Mouse (Mus musculus) embryonic facial prominence, embryonic 15.5 days (tissue): Measurements from ENCODE around the gene Has3. TPM values are rescaled to one million over a fixed set of nuclear protein-coding genes. Genes with fewer than 3 reads are reported as not detected.
"Not testable (repeated sequence)": the region's sequence is repeated elsewhere in the genome, so short reads cannot be mapped to it uniquely, and the experiment has no call there.

Source experiments
- ATAC-seq: fragments of 200-750 bp; cut with Nextera tagmentation; 2 replicates; pipeline ENCODE4 v1.8.0; 2017; ENCODE audit warnings: low read depth, moderate TSS enrichment; ENCODE audit not compliant: insufficient number of reproducible peaks, low FRiP score, low TSS enrichment
- H3K27ac ChIP-seq: fragments of 300-500 bp; sonication (generic); replicated peaks from 2 replicates; pipeline ENCODE4 v1.5.1; 2015; ENCODE audit warnings: mild to moderate bottlenecking, inconsistent platforms
- H3K27me3 ChIP-seq: fragments of 300-500 bp; sonication (generic); 2 replicates; pipeline ENCODE4 v1.6.1; 2015; ENCODE audit warnings: inconsistent platforms
- H3K36me3 ChIP-seq: fragments of 300-500 bp; sonication (generic); 2 replicates; pipeline ENCODE4 v1.6.1; 2015; ENCODE audit warnings: mild to moderate bottlenecking, inconsistent platforms
- H3K4me1 ChIP-seq: fragments of 300-500 bp; sonication (generic); 2 replicates; pipeline ENCODE4 v1.6.1; 2015; ENCODE audit warnings: inconsistent platforms
- H3K4me2 ChIP-seq: fragments of 300-500 bp; sonication (generic); replicated peaks from 2 replicates; pipeline ENCODE4 v1.6.1; 2015; ENCODE audit warnings: mild to moderate bottlenecking, inconsistent platforms
- H3K4me3 ChIP-seq: fragments of 300-500 bp; sonication (generic); replicated peaks from 2 replicates; pipeline ENCODE4 v1.5.1; 2015; ENCODE audit warnings: mild to moderate bottlenecking, inconsistent platforms
- H3K9ac ChIP-seq: fragments of 300-500 bp; sonication (generic); 2 replicates; pipeline ENCODE4 v1.6.1; 2015; ENCODE audit warnings: inconsistent platforms
- H3K9me3 ChIP-seq: fragments of 300-500 bp; sonication (generic); replicated peaks from 2 replicates; pipeline ENCODE4 v1.6.1; 2016; ENCODE audit warnings: inconsistent platforms
- WGBS: fragments of 180-500 bp; shearing (Covaris S2); methylation state at CpG from one replicate; pipeline ENCODE4 v1.1.7; 2015; 5-methylcytosine and 5-hydroxymethylcytosine counted together
- polyA plus RNA-seq: library from polyadenylated mRNA; unstranded; fragments of >200 nt; fragmentation: Nextera tagmentation; extraction: Ambion mirVana; gene quantifications from 2 replicates; pipeline ENCODE4 v1.2.1, GENCODE M21; 2015

Gene Has3
- polyA plus RNA-seq, 1 experiment from 2014 or later: 1.3 TPM

DNA sequence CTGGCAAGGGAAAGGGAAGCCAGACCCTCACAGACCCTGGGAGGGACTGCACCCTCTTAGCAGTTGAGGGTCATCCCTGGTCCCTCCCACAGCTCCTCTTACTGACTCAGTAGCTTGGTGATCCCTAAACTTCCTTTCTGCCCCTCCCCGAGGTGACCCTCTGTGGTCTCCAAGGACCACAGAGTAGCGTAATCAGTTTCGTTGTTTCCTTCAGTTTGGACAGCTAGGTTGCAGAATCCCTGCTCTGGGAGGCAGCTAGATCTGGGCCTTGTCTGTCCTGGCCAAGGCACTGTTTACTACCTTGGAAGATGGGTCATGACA, 14.8 kb upstream of the Has3 start:
- H3K9me3 ChIP-seq: no peaks in the 10 kb centered on the region
- 86% methylated on average over 3 of the region's 3 CpGs for WGBS
- H3K27me3 ChIP-seq: no peaks in the 10 kb centered on the region
- H3K9ac ChIP-seq: no peak overlapping the region
- no peak overlapping the region for H3K4me3 ChIP-seq
- ATAC-seq: no peak
- H3K27ac ChIP-seq: no peak overlapping the region
- H3K4me2 ChIP-seq: no peak overlapping the region
- H3K36me3 ChIP-seq: no peaks in the 10 kb centered on the region
- peaks cover 10% of the 10 kb centered on the region; the same call in 1 of the 2 replicates for H3K4me1 ChIP-seq

DNA sequence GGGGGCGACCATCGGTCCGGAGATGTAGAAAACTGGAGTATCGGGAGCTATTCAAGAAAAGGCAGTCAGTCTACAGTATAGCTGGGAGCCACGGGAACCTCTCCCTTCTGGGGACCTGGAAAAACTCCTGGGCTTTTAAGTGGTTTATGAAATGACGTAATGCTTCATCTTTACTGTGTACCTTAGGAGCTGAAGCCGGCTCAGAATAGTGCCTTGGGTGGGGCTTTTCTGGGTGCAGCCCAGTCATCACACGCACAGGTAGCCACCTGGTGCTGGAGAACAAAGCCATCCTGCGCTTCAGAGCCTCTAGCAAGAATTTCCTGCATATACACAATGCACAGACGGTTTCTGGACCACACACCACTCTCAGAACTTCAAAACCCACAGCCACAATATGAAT, 7.2 kb upstream of the Has3 start:
- no peaks in the 10 kb centered on the region for H3K36me3 ChIP-seq
- no peaks in the 10 kb centered on the region for H3K9me3 ChIP-seq
- no peak for ATAC-seq
- H3K4me3 ChIP-seq: no peak overlapping the region
- 68% methylated on average over 10 of the region's 10 CpGs for WGBS
- H3K9ac ChIP-seq: no peak overlapping the region
- H3K4me1 ChIP-seq: no peaks in the 10 kb centered on the region
- no peak overlapping the region; the same call in 1 of the 2 replicates for H3K27ac ChIP-seq
- H3K27me3 ChIP-seq: no peaks in the 10 kb centered on the region
- H3K4me2 ChIP-seq: no peak overlapping the region

DNA sequence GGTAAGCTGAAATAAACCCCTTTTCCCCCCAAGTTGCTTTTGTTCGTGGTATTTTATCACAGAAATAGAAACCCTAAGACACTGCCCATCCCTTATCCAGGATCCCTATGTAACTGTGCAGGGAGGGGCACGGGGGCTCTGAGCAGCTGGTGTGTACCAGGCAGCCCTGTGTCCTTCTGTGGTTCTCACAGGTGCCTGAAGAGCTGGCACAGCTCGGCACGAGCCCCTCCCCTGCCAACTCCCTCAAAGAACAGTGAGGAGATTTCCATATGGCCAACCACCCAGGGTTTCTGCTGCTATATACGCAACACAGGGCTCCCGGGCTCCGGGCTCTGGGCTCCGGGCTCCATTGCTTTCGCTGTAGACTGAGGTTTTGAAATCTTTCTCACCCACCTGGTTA, 4.7 kb upstream of the Has3 start:
- no peak for ATAC-seq
- Histone ChIP-seq H3K9ac (no peak overlapping the region), H3K27ac (no peak overlapping the region), H3K9me3 (no peaks in the 10 kb centered on the region), H3K4me2 (no peak overlapping the region), H3K4me1 (peaks cover 6% of the 10 kb centered on the region), H3K36me3 (no peaks in the 10 kb centered on the region), H3K27me3 (peaks cover 5% of the 10 kb centered on the region; the same call in 1 of the 2 replicates), H3K4me3 (no peak overlapping the region)
- 71% methylated on average over 9 of the region's 9 CpGs for WGBS

DNA sequence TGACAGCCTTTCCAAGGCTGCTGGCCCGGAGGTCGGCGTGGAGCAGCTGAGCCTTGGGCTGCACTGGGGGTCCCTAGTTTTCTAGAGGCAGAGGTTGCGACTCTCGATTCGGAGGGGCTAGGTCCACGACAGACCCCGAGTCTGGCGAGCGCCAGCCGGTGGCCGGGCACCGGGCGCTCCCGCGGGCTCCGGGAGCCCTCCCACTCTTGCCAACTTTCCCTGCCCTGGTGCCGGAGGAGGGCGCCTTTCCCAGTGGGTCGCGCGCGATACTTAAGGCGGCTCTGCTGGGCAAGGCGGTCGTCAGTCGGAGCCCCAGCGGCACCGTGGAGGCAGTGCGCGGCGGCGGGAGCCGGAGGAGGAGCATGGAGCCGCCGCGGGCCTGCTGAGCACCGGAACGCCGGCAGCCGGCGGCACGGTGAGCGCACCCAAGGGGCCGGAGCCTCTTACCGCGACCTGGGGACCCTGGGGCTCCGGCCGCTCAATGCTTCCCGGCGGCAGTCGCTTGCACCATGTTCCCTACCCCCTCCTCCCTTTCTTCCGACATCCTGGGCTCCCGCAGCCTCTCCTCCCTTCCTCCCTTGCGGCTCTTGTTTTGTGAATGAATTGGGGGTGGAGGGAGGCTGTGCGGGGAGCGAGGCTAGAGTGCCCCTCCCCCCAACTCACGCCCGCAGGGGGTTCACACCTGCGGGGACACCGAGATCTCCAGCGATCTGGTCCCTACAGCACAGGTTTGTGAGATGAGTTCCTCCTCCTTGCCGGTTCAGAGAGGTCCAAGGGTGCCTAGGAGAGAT, 690 bp downstream of the Has3 start:
- Histone ChIP-seq H3K4me1 (peaks cover 37% of the 10 kb centered on the region), H3K4me2 (peak overlapping the region; percentile 98), H3K9ac (peak overlapping the region; percentile 31), H3K36me3 (peaks cover 12% of the 10 kb centered on the region; the same call in 1 of the 2 replicates), H3K27ac (0 out of 2 replicates have a peak overlapping the region, but pooled peaks have one; percentile 7), H3K4me3 (peak overlapping the region; percentile 61), H3K9me3 (no peaks in the 10 kb centered on the region), H3K27me3 (peaks cover 27% of the 10 kb centered on the region)
- WGBS: under 1% methylated on average over 57 of the region's 63 CpGs
- peak; percentile 36; the same call in 1 of the 2 replicates for ATAC-seq

DNA sequence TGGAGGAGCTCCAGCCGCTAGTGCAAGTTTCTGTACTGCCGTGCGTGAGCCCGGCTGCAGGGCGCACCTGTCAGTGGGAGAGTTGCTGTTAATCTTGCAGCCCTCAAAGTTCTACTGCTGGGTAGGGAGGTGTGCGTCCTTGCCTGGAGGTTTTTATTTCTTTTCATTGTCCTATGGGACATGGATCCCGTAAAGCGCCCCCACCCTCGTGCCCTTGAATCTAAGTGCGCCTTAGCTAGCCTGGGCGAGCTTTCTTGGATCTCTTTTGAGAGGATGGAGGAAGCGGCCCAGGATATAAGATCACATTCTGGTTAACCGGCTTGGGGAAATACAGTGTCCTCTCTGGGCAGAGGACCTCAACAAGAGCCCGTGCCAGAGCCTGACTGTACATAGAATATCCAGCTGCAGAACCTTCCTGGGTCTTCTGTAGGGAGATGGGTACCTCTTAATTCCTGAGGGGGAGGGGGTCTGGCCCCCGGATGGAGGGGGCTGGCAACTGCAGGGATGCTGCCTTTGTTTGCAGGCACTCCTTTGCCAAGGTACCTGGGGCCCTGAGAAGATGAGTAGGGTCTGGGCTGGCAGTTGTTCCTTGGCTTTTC, 1.4 kb downstream of the Has3 start:
- peaks cover 27% of the 10 kb centered on the region for H3K27me3 ChIP-seq
- no peaks in the 10 kb centered on the region for H3K9me3 ChIP-seq
- whole genome bisulfite sequencing: under 1% methylated on average over 15 of the region's 15 CpGs
- H3K36me3 ChIP-seq: peaks cover 12% of the 10 kb centered on the region
- ATAC-seq: 0 out of 2 replicates have a peak, but pooled peaks have one; percentile 11
- H3K4me1 ChIP-seq: peaks cover 37% of the 10 kb centered on the region
- H3K9ac ChIP-seq: peak overlapping the region; percentile 31
- peak overlapping the region; percentile 98 for H3K4me2 ChIP-seq
- H3K27ac ChIP-seq: 0 out of 2 replicates have a peak overlapping the region, but pooled peaks have one; percentile 7
- peak overlapping the region; percentile 61 for H3K4me3 ChIP-seq

DNA sequence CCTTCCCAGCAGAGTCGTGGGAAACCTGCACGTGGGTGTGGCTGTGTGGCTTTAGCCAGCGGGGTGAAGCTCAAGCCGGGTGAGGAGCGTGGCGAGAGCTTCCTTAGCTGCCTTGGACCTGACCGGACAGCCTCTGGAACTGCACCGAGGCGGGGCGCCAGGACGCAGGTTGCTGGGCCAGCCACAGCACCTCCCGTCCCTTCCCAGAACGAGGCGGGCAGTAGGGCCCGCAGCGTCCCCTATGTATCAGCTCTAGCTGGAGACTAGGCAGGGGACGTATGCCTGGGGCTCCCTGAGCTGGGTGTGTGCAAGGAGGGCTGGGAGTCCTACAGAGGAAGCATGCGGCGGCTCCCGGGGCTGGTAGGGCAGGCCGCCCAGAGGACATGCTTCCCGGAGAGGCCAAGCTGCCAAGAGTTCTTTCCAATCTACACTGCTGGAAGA, 1.9 kb downstream of the Has3 start:
- H3K27ac ChIP-seq: 0 out of 2 replicates have a peak overlapping the region, but pooled peaks have one; percentile 7
- peak overlapping the region; percentile 98 for H3K4me2 ChIP-seq
- H3K9me3 ChIP-seq: no peaks in the 10 kb centered on the region
- peak overlapping the region; percentile 61 for H3K4me3 ChIP-seq
- H3K4me1 ChIP-seq: peaks cover 37% of the 10 kb centered on the region
- H3K27me3 ChIP-seq: peaks cover 27% of the 10 kb centered on the region
- H3K9ac ChIP-seq: peak overlapping the region; percentile 15
- H3K36me3 ChIP-seq: peaks cover 18% of the 10 kb centered on the region
- under 1% methylated on average over 22 of the region's 22 CpGs for WGBS
- peak; percentile 41 for ATAC-seq

DNA sequence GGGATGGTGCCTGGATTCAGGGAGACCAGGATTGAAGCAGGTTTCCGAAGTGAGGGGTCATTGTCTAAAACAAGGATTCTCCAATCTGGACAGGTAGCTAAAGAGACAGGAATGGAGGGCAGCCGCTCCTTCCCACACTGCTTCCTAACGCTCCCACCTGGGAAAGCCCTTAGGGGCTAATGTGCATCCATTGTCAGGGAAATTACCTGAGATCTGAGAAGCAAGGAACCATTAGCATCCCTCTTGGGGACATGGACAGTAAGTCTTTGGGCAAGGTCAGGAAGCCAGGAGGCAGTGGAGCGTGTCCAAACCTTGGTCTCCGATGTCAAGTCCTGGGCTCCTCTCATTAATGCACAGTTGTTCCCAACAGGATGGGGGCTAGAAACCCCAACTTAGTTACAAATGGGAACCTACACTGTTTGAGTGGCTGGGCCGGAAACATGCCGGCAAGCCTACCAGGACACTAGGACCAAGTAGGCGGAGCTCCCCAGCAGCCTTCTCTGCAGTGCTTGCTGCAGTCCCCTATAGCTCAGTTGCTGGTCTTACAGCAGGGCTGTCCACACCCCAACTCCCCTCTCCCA, 2.5 kb downstream of the Has3 start:
- Histone ChIP-seq H3K27ac (no peak overlapping the region), H3K4me2 (peak overlapping the region; percentile 98), H3K4me1 (peaks cover 37% of the 10 kb centered on the region), H3K4me3 (peak overlapping the region; percentile 61), H3K9me3 (no peaks in the 10 kb centered on the region), H3K9ac (no peak overlapping the region), H3K27me3 (peaks cover 27% of the 10 kb centered on the region), H3K36me3 (peaks cover 22% of the 10 kb centered on the region)
- 6% methylated on average over 8 of the region's 8 CpGs for WGBS
- ATAC-seq: no peak

DNA sequence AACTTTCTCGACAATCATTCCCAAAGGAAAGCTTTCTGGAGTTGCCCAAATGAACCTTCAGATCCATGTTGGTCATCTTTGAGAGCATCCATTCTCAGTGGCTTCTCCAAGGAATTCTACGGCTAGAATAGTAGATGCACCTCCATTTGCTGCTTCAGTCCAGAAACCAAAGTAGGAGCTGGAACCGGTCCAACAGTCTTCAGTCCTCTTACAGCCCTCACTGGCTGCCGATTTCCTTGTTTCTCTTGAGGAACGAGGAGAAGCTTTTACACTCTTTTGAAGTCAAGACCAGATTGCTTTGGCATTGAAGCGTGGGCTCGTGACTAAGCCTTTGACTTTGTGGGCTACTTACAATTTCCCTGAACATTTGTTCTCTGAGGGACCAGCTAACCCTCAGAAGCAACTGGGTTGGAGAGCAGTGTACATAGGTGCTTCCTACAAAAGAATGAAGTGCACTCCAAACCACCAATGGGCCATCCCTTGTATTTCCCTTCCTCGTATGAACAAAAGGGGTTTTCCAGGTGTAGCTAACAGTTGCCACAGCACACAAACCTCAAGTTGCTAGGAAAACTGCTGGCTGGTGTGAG, 10.2 kb downstream of the Has3 start:
- Histone ChIP-seq H3K9ac (no peak overlapping the region), H3K9me3 (no peaks in the 10 kb centered on the region), H3K4me2 (no peak overlapping the region), H3K4me3 (no peak overlapping the region), H3K36me3 (peaks cover 71% of the 10 kb centered on the region), H3K4me1 (no peaks in the 10 kb centered on the region), H3K27ac (no peak overlapping the region), H3K27me3 (no peaks in the 10 kb centered on the region)
- ATAC-seq: no peak
- 85% methylated on average over 8 of the region's 8 CpGs for whole genome bisulfite sequencing

DNA sequence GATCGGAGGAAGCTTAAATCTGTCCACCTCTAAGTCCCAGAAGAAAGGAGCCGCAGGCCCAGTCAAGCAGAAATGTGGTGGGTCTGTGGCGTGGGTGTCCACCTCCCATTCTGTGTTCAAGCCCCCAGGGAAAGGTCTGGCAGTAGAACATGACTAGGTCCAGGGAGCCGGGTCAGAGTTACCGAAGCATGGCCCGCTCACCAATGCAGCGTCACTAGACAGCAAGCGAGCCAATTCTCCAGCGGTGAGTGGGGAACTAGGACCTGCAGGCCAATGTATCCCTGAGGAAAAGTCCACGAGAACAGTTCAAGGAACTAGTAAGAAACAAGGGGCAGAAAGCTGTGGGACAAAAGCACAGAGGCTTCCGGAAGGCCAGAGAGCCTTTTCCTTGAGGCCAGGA, 14.1 kb downstream of the Has3 start:
- H3K4me2 ChIP-seq, ATAC-seq, H3K9ac ChIP-seq, H3K9me3 ChIP-seq, H3K4me3 ChIP-seq, H3K27me3 ChIP-seq, H3K4me1 ChIP-seq, H3K27ac ChIP-seq: not testable (repeated sequence)
- peaks cover 63% of the 10 kb centered on the region for H3K36me3 ChIP-seq
- WGBS: 93% methylated on average over 11 of the region's 11 CpGs

DNA sequence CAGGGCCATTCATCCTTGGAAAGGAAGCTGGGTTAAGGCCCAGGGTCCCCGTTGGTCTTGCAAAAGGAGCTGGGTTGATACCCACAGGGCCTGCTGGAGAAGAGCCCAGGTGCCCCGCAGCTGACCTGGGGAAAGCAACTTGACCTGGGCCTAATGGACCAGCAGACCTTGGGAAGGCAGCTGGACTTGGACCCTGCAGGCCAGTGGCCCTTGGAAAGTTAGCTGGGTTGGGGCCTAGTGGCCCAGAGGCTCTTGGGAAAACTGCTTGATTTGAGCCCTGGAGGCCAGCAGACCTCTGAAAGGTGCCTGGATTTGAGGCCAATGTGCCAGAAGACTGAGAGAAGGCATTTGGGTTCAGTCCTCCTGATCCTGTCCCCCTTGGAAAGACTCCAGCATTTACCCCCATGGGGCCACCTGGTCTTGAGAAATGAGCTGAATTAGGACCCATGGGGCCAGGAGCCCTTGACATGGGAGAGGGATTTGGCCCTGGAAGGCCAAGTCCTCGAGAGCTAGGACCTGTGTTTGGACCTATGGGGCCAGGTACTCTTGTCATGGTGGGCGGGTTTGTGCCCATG, 14.9 kb downstream of the Has3 start:
- H3K27ac ChIP-seq, H3K27me3 ChIP-seq, H3K4me3 ChIP-seq, H3K9me3 ChIP-seq, H3K4me2 ChIP-seq, H3K9ac ChIP-seq, H3K4me1 ChIP-seq, ATAC-seq: not testable (repeated sequence)
- peaks cover 55% of the 10 kb centered on the region for H3K36me3 ChIP-seq
- WGBS: 91% methylated on average over 4 of the region's 4 CpGs
